Mouse (Mus musculus) left cerebral cortex, postnatal 10 days (tissue): ENCODE measurements at regions not wholly inside any gene's neighbourhood (a gene's known extent, or its start where the extent isn't known, plus 50 kb on each side); places are given as distances from the start of the nearest gene placed in this dataset.
A peak's percentile ranks its signal among the peaks of the same experiment; 100 is the strongest.

Source experiments
- DNase-seq, 2 experiments: peaks; one replicate each; pipeline ENCODE4 v3.0.0; 2021 to 2022; ENCODE audit warnings: low spot score in 2 of 2, mixed read lengths in 1 of 2; ENCODE audit errors: extremely low spot score in 1 of 2
- intact Hi-C: fragments of 180-260 bp; cut with DNase I; formaldehyde crosslinking; loops from one replicate; pipeline ENCODE4 v1.15.1; 2025

GRCm38 (mm10) chr14:80083724-80084123 is 99.8 kb downstream of the Olfm4 start:
- no peak for DNase-seq
- intact Hi-C loops, result no loop called here

- intact Hi-C loops, result no loop called here
- no peak for DNase-seq
These were observed 113.4 kb downstream of the Olfm4 start for GRCm38 (mm10) chr14:80097238-80097637.

- DNase-seq, result no peak
- intact Hi-C loops, result no loop called here
These were observed 129.3 kb downstream of the Olfm4 start for GRCm38 (mm10) chr14:80113115-80113687.

GRCm38 (mm10) chr14:80114326-80114725 is 130.4 kb downstream of the Olfm4 start:
- DNase-seq, result no peak
- intact Hi-C loops, result no loop called here

- DNase-seq, result no peak
- intact Hi-C loops, result no loop called here
These were observed 141.3 kb downstream of the Olfm4 start for GRCm38 (mm10) chr14:80125156-80125555.

GRCm38 (mm10) chr14:80128181-80128580 is 144.3 kb downstream of the Olfm4 start:
- DNase-seq, result no peak
- intact Hi-C loops, result no loop called here

- intact Hi-C loops, result no loop called here
- DNase-seq, result no peak
These were observed 153.7 kb downstream of the Olfm4 start for GRCm38 (mm10) chr14:80137541-80137940.

GRCm38 (mm10) chr14:80138991-80139791 is 155.3 kb downstream of the Olfm4 start:
- DNase-seq, result no peak
- intact Hi-C loops, result no loop called here

- no peak for DNase-seq
- intact Hi-C loops, result no loop called here
These were observed 173.1 kb downstream of the Olfm4 start for GRCm38 (mm10) chr14:80157002-80157401.

- intact Hi-C loops, result no loop called here
- no peak for DNase-seq
These were observed 185.3 kb downstream of the Olfm4 start for GRCm38 (mm10) chr14:80169211-80169610.

GRCm38 (mm10) chr14:80170450-80171180 is 186.7 kb downstream of the Olfm4 start:
- intact Hi-C loops, result no loop called here
- no peak for DNase-seq

GRCm38 (mm10) chr14:80172799-80173484 is 189.1 kb downstream of the Olfm4 start:
- DNase-seq, result no peak
- intact Hi-C loops, result loop anchor here (2.0 kb wide), 1 partner anchor 16 kb away; no protein-coding TSS in a partner anchor

GRCm38 (mm10) chr14:80176464-80176863 is 192.6 kb downstream of the Olfm4 start:
- DNase-seq, result no peak
- intact Hi-C loops, result no loop called here

- intact Hi-C loops, result no loop called here
- DNase-seq, result no peak
These were observed 211.2 kb downstream of the Olfm4 start for GRCm38 (mm10) chr14:80195041-80195440.

GRCm38 (mm10) chr14:80212916-80213315 is 229.0 kb downstream of the Olfm4 start:
- DNase-seq, result peak; percentile 19 to 65
- intact Hi-C loops, result loop anchor here (2.0 to 10.0 kb wide), 3 partner anchors 298 to 596 kb away; no protein-coding TSS in a partner anchor

- no peak for DNase-seq
- intact Hi-C loops, result loop anchor here (2.0 to 10.0 kb wide), 3 partner anchors 299 to 597 kb away; no protein-coding TSS in a partner anchor
These were observed 229.8 kb downstream of the Olfm4 start for GRCm38 (mm10) chr14:80213666-80214065.

GRCm38 (mm10) chr14:80215960-80216552 is 232.2 kb downstream of the Olfm4 start:
- intact Hi-C loops, result loop anchor here (10.0 kb wide), 2 partner anchors 301 to 371 kb away; no protein-coding TSS in a partner anchor
- peak; percentile 42 to 62 for DNase-seq

- no peak for DNase-seq
- intact Hi-C loops, result no loop called here
These were observed 248.2 kb downstream of the Olfm4 start for GRCm38 (mm10) chr14:80232066-80232465.

GRCm38 (mm10) chr14:80232976-80233375 is 249.1 kb downstream of the Olfm4 start:
- intact Hi-C loops, result no loop called here

More at GRCm38 (mm10) chr14:80232976-80233375, 249.1 kb downstream of the Olfm4 start:
- no peak for DNase-seq
